Mouse (Mus musculus): ENCODE data around the gene Cpa4. TPM values are rescaled to one million over a fixed set of nuclear protein-coding genes. Genes with fewer than 3 reads are reported as not detected.

Cpa4 gene
- total RNA-seq (2015) = not detected in 2 replicates
- not detected in 2 replicates for total RNA-seq (2017)

DNA sequence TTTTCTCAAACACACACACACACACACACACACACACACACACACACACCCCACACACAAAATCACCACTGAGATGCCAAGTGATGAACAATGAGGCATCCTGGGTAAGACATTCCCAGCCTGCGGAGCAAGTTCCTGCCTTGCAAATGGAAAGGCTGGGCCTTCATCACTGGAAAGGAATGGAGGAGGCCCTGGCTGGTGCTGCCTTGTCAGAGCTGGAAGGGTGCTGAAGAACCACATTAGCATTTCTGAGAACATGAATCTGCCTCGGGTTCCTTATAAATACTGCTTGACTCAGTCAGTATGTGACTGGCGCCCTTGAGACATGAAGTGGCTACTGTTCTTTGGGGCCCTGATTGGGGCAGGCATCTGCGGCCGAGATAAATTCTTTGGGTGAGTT, at the start of gene Cpa4:
TSS of gene Cpa4 (plus strand) at position 301 of the 400 bp plus-strand sequence.
- no peak for ATAC-seq (ENCODE audit: poor library complexity, severe bottlenecking)

DNA sequence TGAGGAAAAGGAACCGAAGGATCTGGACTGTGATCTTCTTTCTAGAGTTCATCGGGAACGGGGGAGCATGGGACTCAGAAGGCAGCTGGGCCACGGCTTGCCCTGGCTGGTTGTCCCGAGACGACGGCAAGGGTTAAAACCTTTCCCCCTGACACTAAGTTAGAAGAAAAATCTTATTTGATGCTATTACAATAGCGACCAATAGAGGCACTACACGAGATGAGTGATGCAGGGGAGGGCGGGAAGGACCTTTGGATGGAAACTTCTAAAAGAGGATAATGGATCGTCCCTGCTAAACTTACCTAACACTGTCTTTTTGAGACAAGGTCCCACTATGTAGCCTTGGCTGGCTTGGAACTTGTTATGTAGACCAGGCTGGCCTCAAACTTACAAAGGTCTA, 47.8 kb upstream of the Cpa4 start:
- ATAC-seq (ENCODE audit: poor library complexity, severe bottlenecking) = no peak

DNA sequence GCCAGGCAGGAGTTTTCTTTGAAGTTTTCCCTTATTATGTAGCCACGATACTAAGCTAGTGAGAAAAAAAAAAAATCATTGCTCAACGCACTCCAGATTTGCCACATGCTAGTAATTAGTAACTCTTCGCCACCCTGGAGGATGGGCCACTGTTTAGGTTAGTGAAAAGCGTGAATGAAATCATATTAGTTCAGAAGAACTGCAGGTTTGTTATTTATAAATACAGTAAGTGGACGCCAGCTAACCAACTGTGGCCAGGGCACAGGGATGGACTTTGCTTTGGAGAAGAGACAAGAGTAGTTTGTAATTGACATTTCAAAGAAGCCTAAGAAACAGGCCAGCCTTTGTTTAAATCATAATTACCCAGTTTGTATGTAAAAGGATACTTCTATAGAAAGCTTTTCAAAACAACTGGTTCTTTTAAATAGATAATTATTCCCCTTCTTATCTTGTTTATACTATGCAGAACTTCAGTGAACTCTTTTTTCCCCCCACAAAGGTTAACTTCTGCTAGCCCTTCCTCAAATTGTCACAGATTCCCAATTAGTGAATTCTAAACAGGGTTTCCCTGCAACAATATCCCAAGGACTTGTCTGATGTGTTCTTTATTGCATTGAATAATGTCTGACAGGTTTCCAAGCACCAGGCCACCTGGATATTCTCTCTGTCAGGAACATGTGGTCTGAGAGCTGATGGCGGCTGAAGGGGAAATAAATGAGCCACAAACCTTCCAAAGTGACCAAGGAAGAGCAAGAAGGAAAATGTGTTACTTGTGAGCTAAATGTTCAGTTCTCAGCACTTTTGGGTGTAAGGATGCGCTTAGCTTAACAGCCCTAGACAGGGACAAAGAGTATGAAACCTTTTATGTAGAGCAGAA, 42.5 kb upstream of the Cpa4 start:
- ATAC-seq (ENCODE audit: poor library complexity, severe bottlenecking) = no peak

DNA sequence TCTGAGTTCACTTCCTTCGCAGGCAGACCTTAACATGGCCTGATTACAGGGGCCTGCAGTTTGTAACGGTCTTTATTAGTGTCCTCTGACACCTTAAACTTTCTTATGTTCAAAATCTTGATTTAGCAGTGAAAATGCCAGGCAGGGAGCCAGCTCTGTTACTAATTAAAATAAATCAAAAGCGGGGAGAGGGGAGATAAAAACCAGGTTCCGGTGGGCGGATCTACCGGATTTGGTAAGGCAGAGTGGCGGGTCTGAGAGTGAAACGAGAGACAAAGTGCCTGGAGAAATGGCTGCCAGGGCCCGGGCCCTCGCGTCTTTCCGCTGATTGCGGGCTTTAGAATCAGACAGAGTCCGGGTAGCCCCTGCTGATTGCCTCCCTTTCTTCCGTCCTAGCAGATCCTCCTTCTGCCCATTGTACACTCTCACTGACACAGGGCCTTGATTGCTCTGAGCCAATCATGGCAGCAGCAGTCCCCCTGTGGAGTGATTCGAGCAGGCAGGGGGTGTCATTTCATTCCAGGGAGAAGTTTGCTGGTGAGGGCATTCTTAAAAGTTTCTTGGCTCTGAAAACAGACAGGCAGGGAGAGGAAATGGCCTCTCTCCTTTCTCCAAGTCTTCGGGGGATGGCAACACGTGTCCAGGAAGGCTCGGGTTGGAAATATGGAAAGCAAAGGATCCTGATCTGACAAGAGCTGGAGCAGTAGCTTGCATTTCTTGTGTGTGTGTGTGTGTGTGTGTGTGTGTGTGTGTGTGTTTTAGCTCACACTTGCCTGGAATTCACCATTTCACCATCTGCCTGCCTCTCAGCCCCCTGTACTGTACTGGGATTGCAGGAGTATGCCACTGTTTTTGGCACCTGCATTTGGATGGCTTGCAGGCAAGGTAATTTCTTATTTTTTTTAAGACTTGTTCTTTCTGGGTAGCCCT, 41.3 kb upstream of the Cpa4 start:
- ATAC-seq (ENCODE audit: poor library complexity, severe bottlenecking) = no peak

DNA sequence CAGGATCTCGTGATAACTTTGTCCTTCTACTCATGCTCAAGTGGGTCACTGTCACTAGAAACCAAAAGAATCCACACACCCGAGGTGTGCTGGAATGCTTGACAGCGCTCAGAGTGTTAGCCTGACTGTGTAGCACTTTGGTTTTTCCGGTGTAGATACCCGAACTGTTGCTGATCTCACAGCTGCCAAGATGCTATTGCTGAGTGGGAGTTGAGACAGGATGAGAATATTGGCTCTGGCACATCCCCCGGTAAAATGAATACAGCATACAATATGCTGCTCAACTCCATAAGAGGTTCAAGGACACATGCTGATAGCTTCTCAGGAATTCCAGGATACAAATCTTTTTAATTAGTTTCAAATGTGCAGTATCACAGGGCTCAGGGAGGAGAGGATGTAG, 39.4 kb upstream of the Cpa4 start:
- no peak for ATAC-seq (ENCODE audit: poor library complexity, severe bottlenecking)

DNA sequence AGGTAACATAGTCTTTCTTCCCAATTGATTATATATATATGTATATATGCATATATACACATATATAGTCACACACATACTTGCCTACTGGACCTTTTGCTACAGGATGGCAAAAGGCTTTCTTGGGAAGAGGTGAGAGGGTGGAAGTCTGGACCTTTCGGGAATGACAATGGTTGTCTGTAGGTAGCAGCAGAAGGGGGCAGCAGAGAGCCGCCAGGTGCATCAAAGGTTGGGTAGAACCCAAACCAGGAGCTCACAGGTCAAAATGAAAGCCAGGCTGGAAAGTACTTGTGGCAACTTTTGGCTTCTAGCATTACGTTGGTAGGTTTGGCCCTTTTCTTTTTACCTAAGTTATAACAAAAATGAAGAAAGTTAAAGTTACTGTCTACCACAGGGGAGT, 32.8 kb upstream of the Cpa4 start:
- no peak for ATAC-seq (ENCODE audit: poor library complexity, severe bottlenecking)

DNA sequence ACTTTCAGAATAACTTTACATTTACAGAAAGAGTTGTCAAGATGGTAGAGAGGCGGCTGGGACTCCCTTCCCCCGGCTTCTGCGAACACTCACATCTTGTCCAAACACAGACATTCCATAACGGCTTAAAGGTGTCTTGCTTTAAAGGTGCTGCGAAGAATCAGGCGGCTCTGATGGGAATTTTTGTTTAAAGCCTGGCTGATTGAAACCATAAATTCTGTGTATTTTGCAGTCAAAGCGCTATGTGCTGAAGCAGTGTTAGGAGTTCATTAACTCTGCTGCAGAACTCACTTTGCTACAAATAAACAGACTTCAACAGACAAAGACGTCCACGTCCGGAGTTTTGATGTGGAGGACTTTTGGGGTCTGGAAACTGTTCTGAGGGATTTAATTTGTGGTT, 29.9 kb upstream of the Cpa4 start:
- no peak for ATAC-seq (ENCODE audit: poor library complexity, severe bottlenecking)

DNA sequence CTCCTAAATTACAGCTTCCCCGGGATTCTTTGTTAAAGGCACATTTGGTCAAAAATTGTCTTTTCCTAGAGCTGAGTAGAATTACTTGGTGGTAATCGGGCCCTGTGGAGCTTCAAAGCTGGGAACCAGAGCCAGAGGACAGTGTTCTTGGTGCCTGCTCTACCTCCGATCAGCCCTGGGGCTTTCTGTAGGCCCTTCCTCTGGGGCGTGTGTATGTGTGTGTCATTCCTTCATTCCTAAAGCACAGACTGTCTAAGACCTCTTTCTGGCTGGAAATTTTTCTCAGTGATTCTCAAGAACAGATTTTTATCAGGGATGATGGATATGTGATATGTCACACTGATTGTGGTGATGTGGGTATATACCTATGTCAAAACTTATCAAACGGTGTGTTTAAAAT, 29.4 kb upstream of the Cpa4 start:
- ATAC-seq (ENCODE audit: poor library complexity, severe bottlenecking) = no peak

DNA sequence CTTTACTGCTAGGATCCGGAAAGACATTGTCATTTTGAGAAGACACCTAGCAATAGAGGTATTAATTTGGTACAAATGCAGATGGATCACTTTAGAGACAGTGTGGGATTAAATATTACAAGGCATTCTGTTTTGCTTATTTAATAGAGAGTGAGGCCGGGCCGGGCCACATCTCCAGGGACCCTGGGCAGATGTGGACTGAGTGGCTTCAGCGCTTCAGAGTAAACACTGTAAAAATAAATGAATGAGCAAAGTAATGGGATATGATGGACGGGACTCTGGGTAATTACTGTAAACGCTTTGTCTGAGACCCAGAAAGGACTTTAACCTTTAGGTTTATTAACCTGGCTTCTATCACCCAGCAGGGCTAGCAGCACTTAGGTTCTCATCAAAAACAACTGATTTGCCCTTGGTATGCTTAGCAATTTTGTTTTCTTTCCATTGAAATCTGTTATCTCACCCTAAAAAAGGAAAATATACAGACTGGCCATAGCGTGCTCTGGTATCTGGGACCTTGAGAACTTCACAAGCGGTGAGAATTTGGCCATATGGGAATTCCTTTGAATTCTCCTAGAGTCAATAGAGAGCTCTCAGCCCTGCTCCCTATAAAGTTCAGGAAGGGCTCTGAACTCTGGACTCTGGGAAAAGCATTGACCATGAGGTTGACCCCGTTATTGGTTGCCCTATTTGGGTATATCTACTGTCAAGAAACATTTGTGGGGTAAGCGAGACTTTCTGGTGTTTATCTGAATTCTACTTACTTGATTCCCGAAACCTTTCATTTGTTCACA, 27.0 kb upstream of the Cpa4 start, which contains the start of gene Cpa2:
TSS of gene Cpa2 (plus strand) at position 574 of the 791 bp plus-strand sequence.
- ATAC-seq (ENCODE audit: poor library complexity, severe bottlenecking) = no peak

DNA sequence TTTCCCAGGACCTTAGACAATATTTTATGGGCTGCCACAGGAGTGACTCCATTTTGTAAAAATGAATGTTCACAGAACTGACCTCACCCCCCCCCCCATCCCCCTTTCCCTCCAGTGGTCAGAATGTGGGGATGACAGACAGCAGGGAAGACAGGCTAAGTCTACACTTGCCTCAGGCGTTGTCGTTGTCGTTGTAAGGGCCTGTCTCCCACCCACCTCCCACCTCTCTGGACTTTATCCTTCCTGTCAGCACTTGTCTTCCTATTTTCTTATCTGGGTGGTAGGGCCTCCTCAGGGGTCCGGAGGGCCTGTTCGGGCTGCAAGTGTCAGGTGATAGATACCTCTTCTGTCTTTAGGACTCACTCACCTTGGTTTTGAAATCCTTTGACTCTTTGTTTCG, 25.9 kb upstream of the Cpa4 start:
- ATAC-seq (ENCODE audit: poor library complexity, severe bottlenecking) = no peak

DNA sequence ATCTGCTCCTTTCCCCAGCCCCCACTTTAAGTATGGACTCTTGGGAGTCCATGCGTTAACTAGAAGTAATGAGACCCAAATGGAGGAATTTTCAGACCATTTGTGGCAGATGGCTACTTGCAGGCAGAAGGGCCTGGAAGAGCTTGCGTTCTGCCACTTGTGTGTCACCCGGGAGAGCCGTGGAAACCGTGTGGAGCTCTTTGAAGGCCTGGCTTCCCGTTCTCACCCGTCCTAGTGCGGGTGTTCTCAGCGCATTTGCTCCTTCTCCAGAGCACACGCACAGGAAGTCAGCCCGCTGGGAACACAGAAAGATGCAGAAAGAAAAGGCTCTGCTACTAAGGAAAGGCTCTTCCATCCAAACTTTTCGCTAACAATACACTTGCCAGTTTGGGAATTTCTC, 25.1 kb upstream of the Cpa4 start:
- ATAC-seq (ENCODE audit: poor library complexity, severe bottlenecking) = no peak

DNA sequence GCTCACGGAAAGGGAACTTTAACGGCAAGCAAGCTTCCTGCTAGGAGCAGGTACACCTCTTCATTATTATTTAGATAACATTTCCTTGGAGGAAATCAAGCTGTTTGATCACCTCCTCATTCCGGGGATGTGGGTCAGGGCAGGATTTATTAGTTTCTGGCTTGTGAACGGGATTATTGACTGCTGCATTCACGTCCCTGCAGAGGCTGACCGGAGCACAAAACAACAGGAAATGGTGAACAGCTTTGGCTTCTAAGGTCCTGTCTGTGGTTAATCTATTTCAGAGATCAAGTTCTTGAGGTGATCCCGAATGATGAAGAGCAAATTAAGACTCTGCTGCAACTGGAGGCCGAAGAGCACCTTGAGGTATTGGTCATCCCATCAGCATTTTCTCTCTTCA, 24.3 kb upstream of the Cpa4 start:
- ATAC-seq (ENCODE audit: poor library complexity, severe bottlenecking) = no peak

DNA sequence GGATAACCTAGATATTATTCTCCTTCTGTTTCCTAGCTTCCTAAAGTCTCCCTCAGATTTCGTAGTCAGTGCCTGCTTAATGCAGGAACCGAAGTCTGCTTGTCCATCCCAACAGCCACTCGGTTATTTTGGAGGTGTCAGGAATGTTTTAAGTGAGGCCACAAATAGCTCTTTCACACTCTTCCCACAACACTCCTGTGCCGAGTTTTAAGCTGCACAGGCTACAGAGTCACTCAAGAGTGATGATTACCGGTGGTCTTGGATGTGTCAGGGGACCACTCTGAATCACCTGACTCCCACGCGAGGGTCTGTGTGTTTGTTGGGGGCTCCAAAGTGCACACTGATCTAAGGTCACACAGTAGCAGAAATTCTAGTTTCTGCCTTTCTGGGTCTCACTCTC, 22.5 kb upstream of the Cpa4 start:
- ATAC-seq (ENCODE audit: poor library complexity, severe bottlenecking) = no peak

DNA sequence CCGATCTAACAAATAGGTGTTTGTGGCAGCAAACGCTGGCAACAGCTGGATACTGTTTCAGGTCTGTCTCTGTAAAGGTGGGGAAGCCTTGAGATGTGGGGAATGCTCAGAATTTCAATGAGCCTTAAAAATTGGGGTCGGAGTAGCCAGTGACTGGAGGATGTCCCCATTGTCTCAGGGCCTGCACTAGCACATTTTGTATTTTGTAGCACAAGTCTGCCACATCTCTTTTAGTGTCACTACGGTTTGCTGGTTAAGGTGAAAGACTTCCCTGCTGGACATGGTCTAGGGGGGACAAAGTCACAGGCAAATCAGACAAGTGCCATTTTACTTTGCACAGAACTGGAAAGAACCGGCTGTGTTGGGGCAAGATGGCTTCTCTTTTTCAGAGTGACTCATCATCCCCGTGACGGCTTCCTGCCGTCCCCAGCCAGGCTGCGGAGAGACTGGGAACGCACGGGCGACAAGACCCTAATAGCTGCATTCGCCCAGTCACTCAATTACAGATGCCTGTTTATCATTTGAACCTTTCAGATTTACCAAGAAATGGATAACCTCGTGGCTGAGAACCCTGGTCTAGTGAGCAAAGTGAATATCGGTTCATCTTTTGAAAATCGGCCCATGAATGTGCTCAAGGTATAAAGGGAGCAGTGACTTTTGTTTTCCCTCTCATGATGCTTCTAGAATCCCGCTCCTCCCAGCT, 21.4 kb upstream of the Cpa4 start:
- peak; percentile 79 for ATAC-seq (ENCODE audit: poor library complexity, severe bottlenecking)

DNA sequence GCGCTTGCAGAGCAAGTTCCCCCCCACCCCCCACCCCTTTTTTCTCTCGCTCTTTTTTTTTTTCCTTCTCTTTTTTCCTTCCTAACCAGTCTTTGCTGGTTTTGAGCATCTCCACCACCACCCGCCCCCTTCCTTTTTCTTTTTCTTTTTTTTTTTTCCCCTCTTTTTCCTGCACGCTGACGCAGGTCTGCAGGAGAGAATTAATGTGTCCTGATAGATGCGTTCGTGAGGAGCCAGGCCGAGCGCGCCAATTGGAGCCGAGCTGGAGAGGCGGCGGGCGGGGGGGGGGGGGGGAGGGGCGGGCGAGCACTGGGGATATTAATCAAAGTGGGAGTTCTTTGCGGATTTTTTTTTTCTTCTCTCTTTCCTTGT, 20.9 kb upstream of the Cpa4 start:
- no peak for ATAC-seq (ENCODE audit: poor library complexity, severe bottlenecking)

DNA sequence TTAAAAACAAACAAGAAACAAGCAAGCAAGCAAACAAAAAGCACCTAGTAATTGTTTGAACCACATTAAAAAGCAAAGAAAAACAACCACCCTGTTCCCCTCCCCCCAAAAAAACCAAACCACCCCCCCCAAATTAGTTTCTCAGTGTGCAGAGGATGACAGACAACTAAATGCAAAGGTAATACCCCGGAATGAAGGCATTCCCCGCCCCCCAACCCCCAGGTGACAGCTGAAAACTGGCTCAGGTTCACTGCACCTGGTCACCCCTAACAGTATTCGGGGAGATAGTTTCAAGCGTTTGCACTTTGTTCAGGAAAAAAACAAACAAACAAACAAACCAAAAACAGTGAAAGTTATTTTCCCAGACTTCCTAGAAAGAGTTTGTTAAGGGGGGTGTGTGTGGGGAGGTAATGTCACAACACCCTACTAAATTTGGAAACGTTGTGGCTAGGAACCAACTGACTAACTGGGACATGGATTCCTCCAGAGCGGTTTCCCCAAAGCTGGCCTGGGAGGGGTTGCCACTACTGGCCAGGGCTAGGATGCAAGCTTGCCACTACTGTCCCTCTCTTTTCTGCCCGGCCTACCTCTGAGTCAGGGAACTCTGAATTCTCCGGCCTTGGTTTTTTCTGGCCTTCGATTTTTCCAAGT, 20.4 kb upstream of the Cpa4 start:
- peak; percentile 38; the same call in 1 of the 2 replicates for ATAC-seq (ENCODE audit: poor library complexity, severe bottlenecking)

DNA sequence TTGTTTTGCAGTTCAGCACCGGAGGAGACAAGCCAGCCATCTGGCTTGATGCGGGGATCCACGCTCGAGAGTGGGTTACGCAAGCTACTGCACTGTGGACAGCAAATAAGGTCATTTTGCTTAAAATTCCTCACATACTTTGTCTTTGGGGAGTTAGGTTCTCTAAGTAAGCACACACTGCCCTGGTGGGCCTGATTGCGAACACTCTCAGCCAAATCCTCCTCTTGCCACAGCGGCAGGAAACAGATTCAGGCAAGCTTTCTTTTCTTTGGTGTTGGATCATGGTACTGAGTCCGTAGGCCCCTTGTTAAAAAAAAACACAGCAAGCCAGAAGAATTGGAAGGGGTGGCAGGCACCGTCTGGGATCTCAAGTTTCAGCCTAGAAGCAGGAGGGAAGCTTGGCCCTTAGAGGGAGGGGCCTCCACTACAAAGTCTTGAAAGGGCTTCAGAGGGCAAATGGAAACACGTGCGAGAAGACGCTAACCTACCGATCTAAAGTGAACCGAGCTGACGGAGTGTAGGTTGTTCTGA, 18.9 kb upstream of the Cpa4 start:
- ATAC-seq (ENCODE audit: poor library complexity, severe bottlenecking) = no peak

DNA sequence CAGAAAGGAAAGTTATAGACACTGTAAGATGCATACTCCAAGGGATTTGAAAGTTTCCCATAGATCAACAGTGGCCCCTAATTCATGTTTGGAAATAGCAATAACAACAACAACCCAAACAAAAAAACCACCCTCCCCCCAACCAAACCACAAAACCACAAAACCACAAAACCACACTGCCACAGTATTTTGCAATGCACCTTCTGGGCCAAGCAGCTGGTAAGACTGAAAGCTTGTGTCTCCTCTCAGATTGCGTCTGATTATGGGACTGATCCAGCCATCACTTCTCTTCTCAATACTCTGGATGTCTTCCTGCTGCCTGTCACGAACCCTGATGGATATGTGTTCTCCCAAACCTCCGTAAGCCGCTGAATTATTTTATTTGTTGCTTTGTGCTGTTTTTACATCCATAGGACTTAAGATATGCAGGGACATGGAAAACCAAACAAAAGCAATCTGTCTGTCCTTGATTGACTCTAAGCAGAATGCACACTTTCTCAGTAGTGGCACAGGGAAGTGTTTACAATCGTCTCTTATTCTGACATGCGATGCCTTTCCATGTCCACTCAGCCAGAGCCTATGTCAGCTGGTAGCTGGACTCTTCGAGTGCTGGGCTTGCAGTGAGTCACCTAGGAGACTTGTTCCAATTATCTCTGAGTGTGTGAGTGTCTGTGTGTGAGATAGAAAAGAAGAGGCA, 17.5 kb upstream of the Cpa4 start:
- peak; percentile 30; the same call in 1 of the 2 replicates for ATAC-seq (ENCODE audit: poor library complexity, severe bottlenecking)

DNA sequence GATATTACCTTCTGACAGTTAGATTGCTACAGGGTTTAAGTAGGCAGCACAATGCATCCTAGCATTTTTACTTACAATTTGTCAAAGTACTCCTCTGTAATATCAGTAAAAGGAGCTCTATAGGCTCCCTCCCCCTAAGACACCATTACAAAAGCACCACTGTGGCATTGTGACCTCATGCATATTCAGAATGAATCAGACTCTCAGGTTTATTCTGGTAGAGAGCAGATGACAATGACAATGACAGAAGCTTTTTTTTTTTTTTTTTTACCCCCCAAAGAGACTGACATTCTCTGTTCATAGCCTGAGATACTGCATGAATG, 17.0 kb upstream of the Cpa4 start:
- ATAC-seq (ENCODE audit: poor library complexity, severe bottlenecking) = no peak
